Mouse (Mus musculus) G1E (cell line): ENCODE results near the gene Smap2.

ENCODE experiments used
- CTCF ChIP-seq: IDR thresholded peaks from 2 replicates; pipeline ENCODE4 v1.5.1; 2012; ENCODE audit warnings: low read depth, low read length, inconsistent platforms, mixed read lengths
- GATA1 ChIP-seq: IDR thresholded peaks from 2 replicates; pipeline ENCODE4 v1.6.1; 2012; ENCODE audit warnings: borderline replicate concordance, low read length, inconsistent platforms, mixed read lengths
- POLR2AphosphoS5 ChIP-seq: IDR thresholded peaks from 2 replicates; pipeline ENCODE4 v1.6.1; 2012; ENCODE audit warnings: low read depth, low read length, inconsistent platforms; ENCODE audit not compliant: insufficient replicate concordance

GRCm38 (mm10) chr4:121001042-121001441 is 16.0 kb downstream of the Smap2 start:
- no peak for TF ChIP-seq GATA1
- no peak for TF ChIP-seq POLR2AphosphoS5
- TF ChIP-seq CTCF: no peak
